8 mouse cellular contexts compared by ENCODE assay signal in the genomic region with DNA sequence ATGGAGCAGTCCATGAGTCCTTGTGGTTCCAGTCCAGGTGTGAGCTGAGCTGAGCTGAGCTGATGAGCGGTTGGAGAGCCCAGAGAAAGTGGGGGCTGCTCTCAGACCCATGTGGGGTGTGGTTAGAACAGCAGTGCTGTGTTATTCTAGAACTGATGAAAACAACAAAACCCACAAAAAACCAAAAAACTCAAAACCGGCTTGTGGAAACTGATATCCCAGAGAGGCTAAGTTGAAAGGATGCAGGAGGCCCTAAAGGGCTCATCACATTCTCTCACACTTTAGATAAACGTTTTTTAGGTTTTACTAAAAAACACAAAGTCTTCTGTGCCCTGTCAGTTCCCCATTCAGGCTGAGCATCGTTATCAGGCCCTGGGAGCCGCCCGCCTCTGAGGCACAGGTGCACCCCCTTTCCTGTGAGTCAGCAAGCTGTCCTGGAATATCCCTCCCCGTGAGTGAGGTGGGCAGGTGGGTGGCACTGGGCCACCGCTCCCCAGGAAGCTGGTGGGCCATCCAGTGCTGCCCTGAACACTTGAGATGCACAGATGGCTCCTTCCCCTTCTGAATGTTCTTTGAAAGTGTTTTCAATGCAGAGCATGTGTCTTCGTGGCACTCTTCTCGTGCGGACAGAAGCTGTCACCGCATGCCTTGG. TPM values are rescaled to one million over a fixed set of nuclear protein-coding genes. Genes with fewer than 3 reads are reported as not detected.
DNase-seq lines count a peak whose midpoint lies in the region; ATAC-seq lines count a peak whose summit lies in the region.

No protein-coding gene starts in this region.

- H3K36me3 ChIP-seq in hindbrain, embryonic 15.5 days, result no peaks in the 10 kb centered on the region
- no peaks in the 10 kb centered on the region; the same call in 1 of the 2 replicates for H3K36me3 ChIP-seq in midbrain, embryonic 16.5 days (ENCODE audit: control insufficient read depth, insufficient read depth, low read length)

- no peak overlapping the region for H3K4me3 ChIP-seq in hindbrain, embryonic 15.5 days
- no peak overlapping the region for H3K4me3 ChIP-seq in midbrain, embryonic 16.5 days (ENCODE audit: low read depth, low read length)

- H3K4me1 ChIP-seq in hindbrain, embryonic 15.5 days (replicated peaks), result peaks cover 77% of the 10 kb centered on the region
- peaks cover 64% of the 10 kb centered on the region for H3K4me1 ChIP-seq in midbrain, embryonic 16.5 days (ENCODE audit: control insufficient read depth, insufficient read depth, low read length)

- no peaks in the 10 kb centered on the region for H3K27me3 ChIP-seq in hindbrain, embryonic 15.5 days
- no peaks in the 10 kb centered on the region for H3K27me3 ChIP-seq in midbrain, embryonic 16.5 days (ENCODE audit: control insufficient read depth, insufficient read depth, low read depth, low read length)

- ATAC-seq in hindbrain, embryonic 15.5 days (ENCODE audit: low FRiP score, low read depth), result no peak
- ATAC-seq in midbrain, embryonic 16.5 days, result no peak

- DNase-seq in layer of hippocampus, adult 9-11 months, result peak; percentile 29
- DNase-seq in layer of hippocampus, postnatal 10 days (ENCODE audit: low spot score in 2 of 2), result no peak
- peak; percentile 83 to 93 for DNase-seq in cerebellum, postnatal 14 days
- DNase-seq in kidney, postnatal 14 days, result no peak
- DNase-seq in kidney, adult 11 months, result no peak
- no peak for DNase-seq in urinary bladder, postnatal 25 days (ENCODE audit: low spot score)

- H3K27ac ChIP-seq in hindbrain, embryonic 15.5 days (replicated peaks), result 0 out of 2 replicates have a peak overlapping the region, but pooled peaks have one; percentile 44
- H3K27ac ChIP-seq in midbrain, embryonic 16.5 days (ENCODE audit: low read length), result peak overlapping the region; percentile 59

- H3K9me3 ChIP-seq in hindbrain, embryonic 15.5 days, result no peaks in the 10 kb centered on the region
- no peaks in the 10 kb centered on the region for H3K9me3 ChIP-seq in midbrain, embryonic 16.5 days (replicated peaks; ENCODE audit: control insufficient read depth, low read length, poor library complexity, severe bottlenecking)

- WGBS in hindbrain, embryonic 15.5 days, result 35% methylated on average over 12 of the region's 12 CpGs
- 31% methylated on average over 12 of the region's 12 CpGs for WGBS in midbrain, embryonic 16.5 days

- H3K4me2 ChIP-seq in hindbrain, embryonic 15.5 days, result no peak overlapping the region
- no peak overlapping the region for H3K4me2 ChIP-seq in midbrain, embryonic 16.5 days (ENCODE audit: low read length)

- no peak overlapping the region for H3K9ac ChIP-seq in hindbrain, embryonic 15.5 days
- peak overlapping the region; percentile 15; the same call in 1 of the 2 replicates for H3K9ac ChIP-seq in midbrain, embryonic 16.5 days (ENCODE audit: low read depth, low read length)

RNA-seq across cellular contexts. Expression of gene Ssbp3, which starts 24.6 kb away (rescaled TPM):
- 100 to 1,000 TPM in 1 of 2 experiments, 10 to 100 TPM in 1; 89.5 to 106 TPM for total RNA-seq in layer of hippocampus, postnatal 10 days (2021)
- polyA plus RNA-seq in hindbrain, embryonic 15.5 days (2015; fragmentation: Nextera tagmentation; extraction: Ambion mirVana), result 143 and 151 TPM in 2 replicates
- polyA plus RNA-seq in midbrain, embryonic 16.5 days (2015; fragmentation: Nextera tagmentation; extraction: Ambion mirVana), result 129 and 164 TPM in 2 replicates

Comparison
In these comparisons a context has a peak if more than half of its experiments do, and no peak if none do; other contexts are left out.
1. DNase-seq: peak in layer of hippocampus, adult 9-11 months (single experiment) and cerebellum, postnatal 14 days (2 of 2); none in layer of hippocampus, postnatal 10 days (0 of 2), kidney, postnatal 14 days (single experiment), kidney, adult 11 months (single experiment) and urinary bladder, postnatal 25 days (single experiment).